In genomic region chr19:10341817-10342439, GRCm38 (mm10) we compare ENCODE assay signal across 8 mouse cellular contexts. TPM values are rescaled to one million over a fixed set of nuclear protein-coding genes. Genes with fewer than 3 reads are reported as not detected.
DNase-seq lines count a peak whose midpoint lies in the region; ATAC-seq lines count a peak whose summit lies in the region.
"Had no signal": no experiment of that assay in that cellular context is flagged by ENCODE, and none has a peak within 500 bp of the region (broad histone marks: within the 10 kb centered on the region; RNA-seq: fewer than 3 reads in every experiment).

No protein-coding gene starts in this region.

- H3K9me3 ChIP-seq in hindbrain, embryonic 14.5 days (ENCODE audit: control insufficient read depth, low read length): no peaks in the 10 kb centered on the region
- no peaks in the 10 kb centered on the region for H3K9me3 ChIP-seq in lung, embryonic 15.5 days
- H3K9me3 ChIP-seq: limb, embryonic 13.5 days had no signal

- no peak overlapping the region for H3K9ac ChIP-seq in hindbrain, embryonic 14.5 days
- no peak overlapping the region for H3K9ac ChIP-seq in lung, embryonic 15.5 days
- H3K9ac ChIP-seq: limb, embryonic 13.5 days had no signal

- 30% methylated on average over 12 of the region's 12 CpGs for WGBS in hindbrain, embryonic 14.5 days
- WGBS in lung, embryonic 15.5 days: 28% methylated on average over 12 of the region's 12 CpGs

- H3K27ac ChIP-seq in hindbrain, embryonic 14.5 days: peak overlapping the region; percentile 47
- H3K27ac ChIP-seq in lung, embryonic 15.5 days: no peak overlapping the region
- H3K27ac ChIP-seq: limb, embryonic 13.5 days had no signal

- peak; percentile 89 for DNase-seq in adrenal gland, postnatal 10 days
- DNase-seq in cerebellum, adult 18-20 months: peak; percentile 64 to 78
- peak; percentile 56 for DNase-seq in gastrocnemius, postnatal 10 days
- DNase-seq in hindbrain, embryonic 14.5 days (ENCODE audit: low spot score): peak; percentile 77
- peak; percentile 91 to 93 for DNase-seq in right cerebral cortex, postnatal 10 days (ENCODE audit: low spot score in 2 of 2)

- peak; percentile 49; the same call in 1 of the 2 replicates for ATAC-seq in hindbrain, embryonic 14.5 days (ENCODE audit: low FRiP score)
- ATAC-seq in lung, embryonic 15.5 days (ENCODE audit: borderline replicate concordance, extremely low read depth, low FRiP score, low TSS enrichment): peak; percentile 33; the same call in 1 of the 2 replicates
- no peak for ATAC-seq in erythroblast, adult 5-6 weeks (replicated peaks; ENCODE audit: low FRiP score, poor library complexity, severe bottlenecking)

- no peak overlapping the region for H3K4me2 ChIP-seq in hindbrain, embryonic 14.5 days (replicated peaks)
- no peak overlapping the region for H3K4me2 ChIP-seq in lung, embryonic 15.5 days
- H3K4me2 ChIP-seq: limb, embryonic 13.5 days had no signal

- H3K4me3 ChIP-seq in hindbrain, embryonic 14.5 days (replicated peaks; ENCODE audit: low read length): no peak overlapping the region
- no peak overlapping the region for H3K4me3 ChIP-seq in lung, embryonic 15.5 days
- H3K4me3 ChIP-seq: limb, embryonic 13.5 days had no signal

- peaks cover 15% of the 10 kb centered on the region for H3K4me1 ChIP-seq in hindbrain, embryonic 14.5 days (replicated peaks; ENCODE audit: control insufficient read depth, insufficient read depth, low read length)
- H3K4me1 ChIP-seq in lung, embryonic 15.5 days: peaks cover 10% of the 10 kb centered on the region

- 0 out of 2 replicates have a peak, but pooled peaks cover 6% of the 10 kb centered on the region for H3K27me3 ChIP-seq in hindbrain, embryonic 14.5 days (ENCODE audit: control insufficient read depth, insufficient read depth, low read length)
- peaks cover 17% of the 10 kb centered on the region; the same call in 1 of the 2 replicates for H3K27me3 ChIP-seq in lung, embryonic 15.5 days

- H3K36me3 ChIP-seq in hindbrain, embryonic 14.5 days (replicated peaks; ENCODE audit: control insufficient read depth, insufficient read depth): no peaks in the 10 kb centered on the region
- no peaks in the 10 kb centered on the region for H3K36me3 ChIP-seq in lung, embryonic 15.5 days
- H3K36me3 ChIP-seq: limb, embryonic 13.5 days had no signal

RNA-seq across cellular contexts. Expression of gene Dagla, which starts 37.3 kb away (rescaled TPM):
- total RNA-seq in adrenal gland, postnatal 10 days (2021): 1 to 10 TPM; 6.3 to 8.4 TPM
- 1 to 10 TPM; 8.9 to 9.3 TPM for total RNA-seq in gastrocnemius, postnatal 10 days (2021)
- polyA plus RNA-seq in hindbrain, embryonic 14.5 days (2014; fragmentation: Nextera tagmentation; extraction: Ambion mirVana): 9.9 and 10.2 TPM in 2 replicates
- 3.1 and 3.2 TPM in 2 replicates for polyA plus RNA-seq in lung, embryonic 15.5 days (2015; fragmentation: Nextera tagmentation; extraction: Ambion mirVana)
- total RNA-seq in erythroblast, adult 5-6 weeks (2015; ENCODE audit: low replicate concordance): not detected in 2 replicates
- not detected in 2 replicates for total RNA-seq in erythroblast, adult 5-6 weeks (2017; ENCODE audit: low replicate concordance)

RNA-seq across cellular contexts. Expression of gene Syt7, which starts 47.0 kb away (rescaled TPM):
- 10 to 100 TPM; 25.8 to 26.3 TPM for total RNA-seq in adrenal gland, postnatal 10 days (2021)
- total RNA-seq in gastrocnemius, postnatal 10 days (2021): 1 to 10 TPM; 3.5 TPM
- 12.0 and 14.0 TPM in 2 replicates for polyA plus RNA-seq in hindbrain, embryonic 14.5 days (2014; fragmentation: Nextera tagmentation; extraction: Ambion mirVana)
- 2.1 TPM in 2 replicates for polyA plus RNA-seq in lung, embryonic 15.5 days (2015; fragmentation: Nextera tagmentation; extraction: Ambion mirVana)
- total RNA-seq in erythroblast, adult 5-6 weeks (2015; ENCODE audit: low replicate concordance): not detected in 2 replicates
- not detected in 2 replicates for total RNA-seq in erythroblast, adult 5-6 weeks (2017; ENCODE audit: low replicate concordance)

Comparison
In these comparisons a context has a peak if more than half of its experiments do, and no peak if none do; other contexts are left out.
1. RNA of gene Dagla, which starts 37.3 kb away (total RNA-seq): 8.9 to 9.3 TPM in gastrocnemius, postnatal 10 days and 6.3 to 8.4 TPM in adrenal gland, postnatal 10 days; not detected in erythroblast, adult 5-6 weeks; every median in the first group is over 4 times any median in the second.
2. RNA of gene Syt7, which starts 47.0 kb away (total RNA-seq): 25.8 to 26.3 TPM in adrenal gland, postnatal 10 days; 3.5 TPM in gastrocnemius, postnatal 10 days and not detected in erythroblast, adult 5-6 weeks; every median in the first group is over 4 times any median in the second.
3. Peak in every context shown above with its lines, with median percentiles within 50 percentile points of each other: DNase-seq.